ENCODE assay signal across 8 mouse cellular contexts in the genomic region with DNA sequence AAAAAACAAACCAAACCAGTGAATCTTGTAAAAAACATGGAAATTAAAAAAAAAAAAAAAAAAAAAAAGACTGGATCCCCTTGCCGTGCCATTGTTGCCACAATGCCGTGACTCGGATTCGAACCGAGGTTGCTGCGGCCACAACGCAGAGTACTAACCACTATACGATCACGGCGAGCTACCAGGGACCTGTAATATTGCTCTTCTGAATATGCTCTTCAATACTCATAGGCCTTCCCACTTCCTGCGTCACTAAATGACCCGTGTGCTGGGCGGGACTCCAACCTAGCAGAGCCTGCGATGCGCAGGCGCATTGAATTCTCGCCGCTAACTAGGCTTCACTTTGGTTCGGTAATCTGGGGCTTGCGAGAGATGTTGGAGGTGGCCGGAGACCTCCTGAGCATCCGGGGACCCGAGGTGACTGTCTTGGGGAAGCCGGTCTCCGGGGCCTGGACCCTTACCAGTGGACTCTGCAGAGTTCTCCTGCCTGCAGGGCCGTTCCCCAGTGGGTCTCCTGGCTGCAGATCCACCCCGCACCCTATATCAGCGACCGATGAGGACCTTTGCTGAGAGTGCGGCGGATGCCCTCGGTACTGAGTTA. TPM values are rescaled to one million over a fixed set of nuclear protein-coding genes. Genes with fewer than 3 reads are reported as not detected.
DNase-seq lines count a peak whose midpoint lies in the region; ATAC-seq and TF ChIP-seq lines count a peak whose summit lies in the region.

No protein-coding gene starts in this region.

- H3K27me3 ChIP-seq in E14TG2a.4 (ENCODE audit: insufficient read depth, low read length), result no peaks in the 10 kb centered on the region
- peaks cover 9% of the 10 kb centered on the region; the same call in 1 of the 2 replicates for H3K27me3 ChIP-seq in forebrain, embryonic 13.5 days
- H3K27me3 ChIP-seq in neural tube, embryonic 15.5 days (replicated peaks), result no peaks in the 10 kb centered on the region

- peak overlapping the region; percentile 86 for H3K4me3 ChIP-seq in E14TG2a.4 (replicated peaks; ENCODE audit: low read length)
- H3K4me3 ChIP-seq in forebrain, embryonic 13.5 days, result peak overlapping the region; percentile 70
- peak overlapping the region; percentile 85 for H3K4me3 ChIP-seq in neural tube, embryonic 15.5 days (replicated peaks)

- H3K4me1 ChIP-seq in E14TG2a.4 (replicated peaks; ENCODE audit: low read depth, low read length), result peaks cover 54% of the 10 kb centered on the region
- H3K4me1 ChIP-seq in forebrain, embryonic 13.5 days, result peaks cover 7% of the 10 kb centered on the region
- H3K4me1 ChIP-seq in neural tube, embryonic 15.5 days, result peaks cover 18% of the 10 kb centered on the region

- H3K27ac ChIP-seq in forebrain, embryonic 13.5 days, result peak overlapping the region; percentile 88
- H3K27ac ChIP-seq in neural tube, embryonic 15.5 days (replicated peaks), result peak overlapping the region; percentile 93

- TF ChIP-seq CTCF in E14TG2a.4 (conservative IDR thresholded peaks at IDR 0.05; ENCODE audit: low read length), result no peak

- peak overlapping the region; percentile 79 for H3K9ac ChIP-seq in forebrain, embryonic 13.5 days
- H3K9ac ChIP-seq in neural tube, embryonic 15.5 days (replicated peaks), result peak overlapping the region; percentile 78

- intact Hi-C loops in heart, postnatal 14 days (cut with DNase I), result no loop called here

- ATAC-seq in forebrain, embryonic 13.5 days, result peak; percentile 78
- peak; percentile 87 for ATAC-seq in neural tube, embryonic 15.5 days (ENCODE audit: low FRiP score)

- peak overlapping the region; percentile 85 for H3K4me2 ChIP-seq in forebrain, embryonic 13.5 days
- peak overlapping the region; percentile 92 for H3K4me2 ChIP-seq in neural tube, embryonic 15.5 days

- H3K9me3 ChIP-seq in E14TG2a.4 (ENCODE audit: low read length), result no peaks in the 10 kb centered on the region
- H3K9me3 ChIP-seq in forebrain, embryonic 13.5 days (replicated peaks), result no peaks in the 10 kb centered on the region
- H3K9me3 ChIP-seq in neural tube, embryonic 15.5 days (replicated peaks), result no peaks in the 10 kb centered on the region

- under 1% methylated on average over 32 of the region's 32 CpGs for WGBS in forebrain, embryonic 13.5 days
- under 1% methylated on average over 32 of the region's 32 CpGs for WGBS in neural tube, embryonic 15.5 days

- 0 out of 2 replicates have a peak, but pooled peaks cover 3% of the 10 kb centered on the region for H3K36me3 ChIP-seq in E14TG2a.4 (ENCODE audit: insufficient read depth, low read length)
- H3K36me3 ChIP-seq in forebrain, embryonic 13.5 days (ENCODE audit: poor library complexity, severe bottlenecking), result no peaks in the 10 kb centered on the region
- no peaks in the 10 kb centered on the region for H3K36me3 ChIP-seq in neural tube, embryonic 15.5 days

- DNase-seq in c-Kit-positive CD71-positive TER-119-positive erythroid progenitor cells, embryonic 14.5 days (ENCODE audit: low spot score), result peak; percentile 99
- peak; percentile 93 to 94 for DNase-seq in heart, postnatal 14 days
- DNase-seq in layer of hippocampus, adult 11-12 months (ENCODE audit: low spot score), result peak; percentile 98
- DNase-seq in lung, adult 18-20 months, result peak; percentile 94 to 96
- peak; percentile 88 for DNase-seq in testis, postnatal 14 days (ENCODE audit: low spot score)

RNA-seq across cellular contexts. Expression of gene Shf, which starts 6.5 kb away (rescaled TPM):
- 6.2 and 6.8 TPM in 2 replicates for polyA plus RNA-seq in forebrain, embryonic 13.5 days (2015; fragmentation: Nextera tagmentation; extraction: Ambion mirVana)
- total RNA-seq in heart, postnatal 14 days (2021), result 1 to 10 TPM; 4.9 to 6.2 TPM
- polyA plus RNA-seq in neural tube, embryonic 15.5 days (2015; fragmentation: Nextera tagmentation; extraction: Ambion mirVana), result 11.2 and 12.0 TPM in 2 replicates

RNA-seq across cellular contexts. Expression of gene Slc28a2, which starts 50.8 kb away (rescaled TPM):
- not detected in 2 replicates for polyA plus RNA-seq in forebrain, embryonic 13.5 days (2015; fragmentation: Nextera tagmentation; extraction: Ambion mirVana)
- 10 to 100 TPM; 27.7 to 30.3 TPM for total RNA-seq in heart, postnatal 14 days (2021)
- 3.1 TPM in 1 of 2 replicates, not detected in the other for polyA plus RNA-seq in neural tube, embryonic 15.5 days (2015; fragmentation: Nextera tagmentation; extraction: Ambion mirVana)

Comparison
In these comparisons a context has a peak if more than half of its experiments do, and no peak if none do; other contexts are left out.
1. Peak in every context shown above with its lines: DNase-seq, ATAC-seq, H3K4me3 ChIP-seq and H3K27ac ChIP-seq.